Mouse (Mus musculus) CH12.LX (cell line): ENCODE results near the gene Fars2.
A peak's percentile ranks its signal among the peaks of the same experiment; 100 is the strongest.

ENCODE experiments used
- CHD2 ChIP-seq: IDR thresholded peaks from 2 replicates; pipeline ENCODE4 v1.6.1; 2011; ENCODE audit warnings: low read length, improper control_type of control experiment
- CTCF ChIP-seq, 2 experiments: IDR thresholded peaks in 1 of 2; conservative IDR thresholded peaks in 1 of 2; 2 replicates each; pipeline ENCODE4 v1.5.1; 2011 to 2012; ENCODE audit warnings: low read depth in 2 of 2, low read length in 2 of 2, improper control_type of control experiment in 1 of 2, inconsistent platforms in 1 of 2, mild to moderate bottlenecking in 1 of 2, moderate library complexity in 1 of 2
- MAZ ChIP-seq: IDR thresholded peaks from 2 replicates; pipeline ENCODE4 v1.6.1; 2012; ENCODE audit warnings: low read depth, mild to moderate bottlenecking, inconsistent platforms, low read length, improper control_type of control experiment, moderate library complexity
- POLR2A ChIP-seq: IDR thresholded peaks from 2 replicates; pipeline ENCODE4 v1.6.1; 2011; ENCODE audit warnings: low read depth, mild to moderate bottlenecking, improper control_type of control experiment, low read length
- TCF12 ChIP-seq: IDR thresholded peaks from 2 replicates; pipeline ENCODE4 v1.6.1; 2014; ENCODE audit warnings: low read depth, mild to moderate bottlenecking, inconsistent platforms, low read length, improper control_type of control experiment
- USF1 ChIP-seq: IDR thresholded peaks from 2 replicates; pipeline ENCODE4 v1.6.1; 2014; ENCODE audit warnings: low read depth, mild to moderate bottlenecking, inconsistent platforms, low read length, improper control_type of control experiment
- ZC3H11A ChIP-seq: IDR thresholded peaks from 2 replicates; pipeline ENCODE4 v1.6.1; 2012; ENCODE audit warnings: low read depth, mild to moderate bottlenecking, inconsistent platforms, low read length, improper control_type of control experiment

DNA sequence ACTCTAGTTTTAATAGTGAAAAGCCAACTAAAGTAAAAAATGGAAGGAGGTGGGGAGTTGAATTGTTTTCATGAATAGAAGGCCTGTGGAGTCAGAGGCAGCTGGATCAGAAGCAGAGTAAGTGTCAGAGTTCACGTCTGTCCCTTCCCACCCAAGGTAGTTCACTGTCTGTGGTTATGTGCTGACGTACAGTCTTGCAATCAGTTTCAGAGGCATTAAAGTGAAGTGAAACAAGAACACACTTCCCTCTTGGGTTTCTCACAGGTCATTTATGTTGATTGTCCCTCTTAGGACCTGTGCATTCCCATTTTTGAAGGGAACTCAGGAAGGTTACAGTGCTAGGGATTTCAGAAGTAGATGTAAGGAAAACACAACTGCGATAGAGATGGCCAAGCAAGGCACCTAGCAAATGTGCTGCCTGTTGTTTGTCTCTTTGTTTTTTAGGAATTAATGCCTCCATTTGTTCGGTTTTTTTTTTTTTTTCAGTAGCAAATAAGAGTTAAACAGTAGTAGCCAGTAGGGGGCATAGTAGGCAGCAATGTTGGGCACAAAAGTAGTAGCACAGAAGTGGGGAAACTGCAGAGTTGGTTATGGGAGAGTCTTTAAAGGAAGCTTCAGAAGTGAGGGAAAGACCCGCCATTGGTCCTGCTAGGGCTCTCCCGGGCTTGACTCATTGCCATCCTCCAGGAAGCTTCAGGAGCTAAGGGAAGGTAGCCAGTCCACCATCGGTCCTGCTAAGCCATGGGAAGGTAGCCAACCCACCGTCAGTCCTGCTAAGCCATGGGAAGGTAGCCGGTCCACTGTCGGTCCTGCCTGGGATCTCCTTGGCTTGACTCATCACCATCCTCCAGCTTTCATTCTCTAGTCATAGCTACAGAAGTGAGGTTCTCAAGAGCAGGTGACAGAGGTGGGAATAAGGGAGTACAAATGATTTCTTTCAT lies 197.9 kb downstream of the Fars2 start:
- TF ChIP-seq POLR2A (no peak), TCF12 (no peak), CTCF (conservative IDR thresholded peaks at IDR 0.05 in 1 of 2, IDR thresholded peaks at IDR 0.05 in 1 of 2; ENCODE audit: low read depth in 2 of 2, low read length in 2 of 2) (peak in 1 of 2 experiments; percentile 48; a peak in 2 of 4 replicates), ZC3H11A (no peak), MAZ (no peak), USF1 (no peak), CHD2 (no peak)
